Mouse (Mus musculus): ENCODE results near the gene Dock7. TPM values are rescaled to one million over a fixed set of nuclear protein-coding genes. Genes with fewer than 3 reads are reported as not detected.

Dock7 gene
- 18.0 and 25.3 TPM in 2 replicates for polyA plus RNA-seq (2012; rRNA removed)

- WGBS, result under 1% methylated on average over 95 of the region's 117 CpGs
- DNase-seq (ENCODE audit: low read depth, low spot score), result peak; percentile 50
Observed at GRCm38 (mm10) chr4:99120211-99121122, at the start of gene Dock7. Dock7 (minus strand) TSS chr4:99120915.

DNA sequence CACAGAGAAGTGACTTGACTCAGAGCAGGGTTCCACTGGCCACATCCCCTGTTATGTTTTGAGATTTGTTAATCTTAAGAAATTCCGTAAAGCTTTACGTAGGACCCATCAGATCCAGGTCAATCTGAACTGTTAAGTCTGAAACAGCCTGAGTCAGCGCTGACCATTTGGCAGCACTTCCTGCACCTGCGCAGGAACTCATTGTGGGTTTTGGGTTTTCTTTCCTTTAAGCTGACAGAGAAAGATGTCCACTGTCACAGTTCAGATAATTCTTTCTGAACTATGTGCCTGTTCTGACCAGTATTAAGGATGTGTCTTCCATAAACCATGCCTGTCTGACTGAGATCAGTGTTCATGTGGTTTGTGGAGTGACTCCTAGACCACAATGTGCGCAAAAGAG lies 48.2 kb upstream of the Dock7 start:
- 93% methylated on average over 5 of the region's 5 CpGs for WGBS
- no peak for DNase-seq (ENCODE audit: low read depth, low spot score)

DNA sequence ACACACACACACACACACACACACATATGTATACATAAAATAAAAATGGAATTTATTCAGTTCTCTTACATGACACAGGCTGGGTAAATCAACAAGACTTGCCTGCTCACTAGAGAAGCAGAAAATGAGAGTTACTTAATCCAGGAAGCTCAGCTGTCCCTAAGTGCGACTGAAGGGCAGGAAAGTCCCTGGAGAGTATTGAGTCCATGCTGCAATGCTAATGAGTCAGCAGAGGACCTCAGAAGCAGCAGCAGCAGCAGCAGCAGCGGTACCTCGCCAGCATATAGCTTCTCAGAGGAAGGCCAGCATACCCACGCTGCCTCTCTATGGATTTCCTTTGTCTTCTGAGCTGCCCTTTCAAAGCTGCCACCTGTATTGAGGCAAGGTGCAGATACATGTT lies 42.8 kb upstream of the Dock7 start:
- 4% methylated on average over 4 of the region's 4 CpGs for WGBS
- no peak for DNase-seq (ENCODE audit: low read depth, low spot score)

- WGBS, result 11% methylated on average over 9 of the region's 9 CpGs
- DNase-seq (ENCODE audit: low read depth, low spot score), result no peak
Observed at GRCm38 (mm10) chr4:99163001-99163400, 42.3 kb upstream of the Dock7 start.

DNA sequence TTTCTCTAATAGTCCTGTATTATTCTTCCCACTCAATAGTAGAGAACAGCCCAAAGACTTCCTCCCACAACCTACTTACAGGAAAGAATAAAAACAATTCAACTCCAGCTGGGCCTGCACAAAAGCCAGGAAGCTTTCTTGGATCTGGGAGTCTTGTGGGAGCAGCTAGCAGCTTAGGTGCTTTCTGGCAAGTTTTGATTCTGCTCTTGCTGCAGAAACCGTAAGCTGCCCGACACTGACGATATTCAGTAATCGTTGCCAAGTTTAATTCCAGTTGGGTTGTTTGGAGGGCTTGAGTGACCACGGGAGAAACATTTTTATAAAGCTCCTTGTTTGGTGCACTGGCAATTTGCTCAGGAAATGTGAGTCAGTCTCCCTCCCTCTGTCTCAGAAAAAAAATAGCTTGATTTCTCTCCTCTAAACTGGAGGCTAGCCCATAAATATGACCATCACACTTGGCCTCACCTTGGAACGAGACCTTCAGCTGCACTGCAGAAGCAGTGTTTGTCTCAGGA lies 40.8 kb upstream of the Dock7 start:
- DNase-seq (ENCODE audit: low read depth, low spot score), result no peak
- 57% methylated on average over 6 of the region's 6 CpGs for WGBS

GRCm38 (mm10) chr4:99160899-99161298 lies 40.2 kb upstream of the Dock7 start:
- 81% methylated on average over 5 of the region's 5 CpGs for WGBS
- no peak for DNase-seq (ENCODE audit: low read depth, low spot score)

- WGBS, result 40% methylated on average over 3 of the region's 3 CpGs
- no peak for DNase-seq (ENCODE audit: low read depth, low spot score)
Observed at GRCm38 (mm10) chr4:99160414-99160813, 39.7 kb upstream of the Dock7 start.

DNA sequence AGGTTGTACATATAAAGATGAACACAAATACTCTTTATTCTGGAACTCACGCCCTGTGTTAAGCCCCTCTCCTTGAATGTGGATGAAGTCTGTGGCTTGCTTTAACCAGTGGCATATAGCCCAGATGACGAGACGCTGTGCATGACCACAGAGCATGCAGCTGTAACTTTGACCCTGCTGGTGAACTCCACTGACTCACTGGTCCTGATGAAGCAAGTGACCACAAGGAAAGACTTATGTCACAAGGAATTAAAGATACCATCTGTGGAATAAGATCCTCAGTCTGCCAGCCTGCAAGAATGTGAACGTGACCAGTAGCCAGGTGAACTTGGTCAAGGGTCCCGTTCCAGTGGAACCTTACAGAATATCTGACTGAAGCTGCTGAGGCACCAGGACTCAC lies 37.8 kb upstream of the Dock7 start:
- WGBS, result 81% methylated on average over 5 of the region's 5 CpGs
- no peak for DNase-seq (ENCODE audit: low read depth, low spot score)

DNA sequence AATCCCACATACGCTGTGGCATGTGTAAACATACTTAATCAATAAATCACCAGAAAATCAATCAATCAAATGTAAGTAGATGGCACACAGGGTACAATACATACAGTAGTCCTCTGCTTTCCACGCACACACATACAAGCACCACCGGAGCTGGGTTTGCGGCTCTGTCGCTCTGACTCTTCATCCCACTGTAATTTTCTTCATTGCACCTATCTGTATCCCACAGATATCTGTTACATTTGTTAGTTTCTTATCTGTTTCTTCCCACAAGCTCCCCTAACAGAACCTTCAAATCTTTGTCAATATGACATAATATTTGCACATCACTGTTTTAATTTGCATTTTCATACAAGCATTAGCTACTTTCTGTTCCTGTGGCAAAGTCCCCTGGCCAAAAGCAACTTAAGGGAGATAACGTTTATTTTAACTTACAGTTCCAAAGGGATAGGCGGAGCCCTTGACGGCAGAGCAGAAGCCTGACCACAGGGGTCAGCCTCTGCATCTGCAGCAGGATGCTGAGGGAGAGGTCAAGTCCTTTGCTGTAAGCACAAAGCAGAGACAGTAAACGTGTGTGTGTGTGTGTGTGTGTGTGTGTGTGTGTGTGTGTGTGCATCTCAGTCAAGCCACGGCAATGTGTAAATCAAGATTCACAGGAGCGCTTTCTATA lies 36.1 kb upstream of the Dock7 start:
- 63% methylated on average over 11 of the region's 11 CpGs for WGBS
- no peak for DNase-seq (ENCODE audit: low read depth, low spot score)

DNA sequence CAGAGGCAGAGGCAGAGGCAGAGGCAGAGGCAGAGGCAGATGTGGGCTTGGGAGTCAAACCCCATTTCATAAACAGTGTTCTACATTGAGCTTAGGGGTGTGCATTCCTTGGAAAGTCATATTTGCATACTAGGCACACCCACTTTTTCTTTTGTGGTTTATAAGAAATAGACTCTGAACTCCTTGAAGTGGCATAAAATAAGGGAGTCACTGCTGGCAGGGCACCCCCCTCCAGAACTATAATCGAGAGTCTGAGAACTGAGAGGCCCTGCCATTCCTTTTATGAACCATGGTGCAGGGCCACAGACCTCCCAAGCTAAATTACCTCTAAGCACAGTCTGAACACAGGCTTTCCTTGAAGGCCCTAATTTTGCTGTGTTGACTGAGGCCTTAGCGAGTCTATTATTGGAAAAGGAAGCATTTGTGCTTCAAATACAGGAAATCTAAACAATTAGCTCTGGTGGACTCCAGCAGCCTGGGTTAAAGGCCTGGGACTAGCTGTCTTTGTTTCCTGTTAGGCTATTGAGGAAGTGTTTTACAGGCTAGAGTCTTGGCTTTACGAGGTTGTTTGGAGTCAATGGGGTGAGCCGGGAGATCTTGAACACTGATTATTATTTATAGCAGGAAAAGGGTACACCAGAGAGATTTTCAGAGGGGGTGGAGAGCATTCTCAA lies 31.3 kb upstream of the Dock7 start:
- 9% methylated on average over 4 of the region's 4 CpGs for WGBS
- DNase-seq (ENCODE audit: low read depth, low spot score), result peak; percentile 58

DNA sequence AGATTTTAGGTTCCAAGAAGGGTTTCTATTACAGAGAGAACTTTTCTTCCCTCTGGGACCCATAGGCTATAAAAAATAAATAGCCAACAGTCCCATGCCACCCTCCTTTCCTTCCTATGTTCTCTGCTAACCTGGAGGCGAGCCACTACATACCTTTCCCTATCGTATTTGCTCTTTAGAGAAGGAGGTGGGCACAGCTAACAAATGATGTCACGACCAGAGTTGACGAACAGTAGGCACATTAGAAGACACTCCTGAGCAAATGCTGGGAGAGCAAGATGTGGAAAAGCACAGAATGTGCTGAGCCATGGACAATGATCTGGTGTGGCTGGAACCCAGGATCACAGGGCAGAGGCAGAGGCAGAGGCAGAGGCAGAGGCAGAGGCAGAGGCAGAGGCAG lies 30.7 kb upstream of the Dock7 start:
- WGBS, result 40% methylated on average over 4 of the region's 4 CpGs
- DNase-seq (ENCODE audit: low read depth, low spot score), result no peak

DNA sequence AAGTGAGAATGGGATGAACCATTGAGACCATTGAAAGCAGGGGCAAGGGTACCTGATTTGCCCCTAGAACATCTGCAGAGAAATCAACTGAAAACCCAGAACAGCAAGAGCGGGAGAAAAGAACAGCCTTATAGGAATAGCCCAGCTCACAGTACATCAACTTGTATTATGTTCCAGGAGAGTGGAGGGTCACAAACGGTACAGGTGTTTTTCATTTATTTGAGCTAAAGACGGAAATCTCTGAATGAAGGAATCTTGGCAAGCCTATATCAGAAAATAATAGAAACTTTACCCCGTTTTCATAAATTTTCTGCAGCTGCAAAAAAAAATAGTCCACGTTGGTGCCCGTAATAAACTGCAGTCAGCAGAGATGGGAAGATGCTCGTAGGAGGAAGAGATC lies 22.6 kb upstream of the Dock7 start:
- 90% methylated on average over 7 of the region's 7 CpGs for WGBS
- no peak for DNase-seq (ENCODE audit: low read depth, low spot score)

GRCm38 (mm10) chr4:99141578-99141977 lies 20.9 kb upstream of the Dock7 start:
- 27% methylated on average over 3 of the region's 3 CpGs for WGBS
- no peak for DNase-seq (ENCODE audit: low read depth, low spot score)

DNA sequence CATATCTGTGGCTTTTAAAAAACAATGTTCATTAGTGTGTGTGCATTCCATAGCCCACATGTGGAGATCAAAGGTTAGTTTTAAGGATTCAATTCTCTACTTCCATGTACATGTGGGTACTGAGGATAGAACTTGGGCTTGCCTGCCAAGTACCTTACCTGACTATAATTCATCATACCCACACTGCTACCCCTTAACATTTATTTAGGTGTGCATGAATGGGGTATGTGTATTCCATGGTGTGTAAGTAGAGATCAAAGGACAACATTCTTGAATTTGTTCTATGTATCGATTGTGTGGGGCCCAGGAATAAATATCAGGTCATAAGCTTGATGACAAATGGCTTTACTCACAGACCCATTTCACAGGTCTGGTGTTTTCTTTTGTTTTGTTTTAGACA lies 20.5 kb upstream of the Dock7 start:
- WGBS, result 62% methylated on average over 1 of the region's 1 CpGs
- DNase-seq (ENCODE audit: low read depth, low spot score), result no peak

GRCm38 (mm10) chr4:99137986-99138641 lies 17.4 kb upstream of the Dock7 start:
- WGBS, result 88% methylated on average over 8 of the region's 8 CpGs
- no peak for DNase-seq (ENCODE audit: low read depth, low spot score)

GRCm38 (mm10) chr4:99134522-99134921 lies 13.8 kb upstream of the Dock7 start:
- DNase-seq (ENCODE audit: low read depth, low spot score), result no peak
- WGBS, result 80% methylated on average over 3 of the region's 3 CpGs

- no peak for DNase-seq (ENCODE audit: low read depth, low spot score)
- WGBS, result 94% methylated on average over 8 of the region's 8 CpGs
Observed at GRCm38 (mm10) chr4:99133326-99133725, 12.6 kb upstream of the Dock7 start.

GRCm38 (mm10) chr4:99132686-99133085 lies 12.0 kb upstream of the Dock7 start:
- WGBS, result 68% methylated on average over 6 of the region's 6 CpGs
- DNase-seq (ENCODE audit: low read depth, low spot score), result no peak

DNA sequence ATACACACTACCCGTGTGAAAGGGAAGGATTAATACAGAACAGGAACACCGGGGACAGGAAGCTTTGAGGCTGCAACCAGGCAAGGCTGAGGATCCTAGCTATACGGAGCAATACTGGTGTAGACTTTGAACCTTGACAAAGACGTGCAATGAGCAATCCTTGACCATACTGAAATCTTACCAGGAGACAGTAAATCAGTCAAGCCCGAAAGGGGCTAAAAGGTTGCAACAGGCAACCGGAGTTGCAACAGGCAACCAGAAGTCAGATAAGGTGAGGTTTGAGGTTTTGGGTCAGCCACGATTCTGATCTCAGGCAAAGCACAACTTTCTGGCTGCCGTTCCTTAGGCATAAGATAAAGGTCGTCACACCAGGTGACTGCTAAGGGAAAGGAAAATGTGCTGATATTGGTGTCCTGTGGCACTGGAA lies 10.5 kb upstream of the Dock7 start:
- no peak for DNase-seq (ENCODE audit: low read depth, low spot score)
- WGBS, result 27% methylated on average over 9 of the region's 9 CpGs

DNA sequence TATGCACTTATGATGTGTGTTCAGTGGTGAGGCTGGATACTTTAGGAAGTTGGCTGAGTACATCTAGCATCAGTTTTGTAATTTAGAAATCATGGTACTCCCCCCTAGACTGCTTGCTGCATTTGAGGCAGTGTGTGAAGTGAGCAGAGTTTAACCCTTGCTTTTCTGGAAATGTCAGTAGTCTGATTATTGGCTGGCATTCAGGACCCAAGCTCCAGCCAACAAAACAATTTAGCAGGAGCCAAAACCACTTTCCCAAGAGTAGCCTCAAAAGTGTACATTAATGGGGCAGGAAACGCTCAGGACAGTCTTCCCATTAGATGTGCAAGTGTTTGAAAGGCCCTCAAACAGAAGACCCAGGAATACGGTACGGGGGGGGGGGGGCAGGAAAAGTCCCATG lies 2.8 kb upstream of the Dock7 start:
- WGBS, result 63% methylated on average over 3 of the region's 3 CpGs

More for the DNA sequence above, 2.8 kb upstream of the Dock7 start:
- no peak for DNase-seq (ENCODE audit: low read depth, low spot score)

Data from large intestine, adult 2 months (tissue).